Mouse (Mus musculus) G1E (cell line): ENCODE measurements around the gene Tro.

Source experiments
- CTCF ChIP-seq: IDR thresholded peaks from 2 replicates; pipeline ENCODE4 v1.5.1; 2012; ENCODE audit warnings: low read depth, low read length, inconsistent platforms, mixed read lengths
- GATA1 ChIP-seq: IDR thresholded peaks from 2 replicates; pipeline ENCODE4 v1.6.1; 2012; ENCODE audit warnings: borderline replicate concordance, low read length, inconsistent platforms, mixed read lengths
- GATA2 ChIP-seq: IDR thresholded peaks from 2 replicates; pipeline ENCODE4 v1.6.1; 2012; ENCODE audit warnings: low read depth, low read length, inconsistent platforms, borderline replicate concordance
- POLR2AphosphoS5 ChIP-seq: IDR thresholded peaks from 2 replicates; pipeline ENCODE4 v1.6.1; 2012; ENCODE audit warnings: low read depth, low read length, inconsistent platforms; ENCODE audit not compliant: insufficient replicate concordance
- TAL1 ChIP-seq: conservative IDR thresholded peaks from 2 replicates; pipeline ENCODE4 v1.6.1; 2012; ENCODE audit warnings: low read depth, low read length, inconsistent platforms, mixed read lengths

DNA sequence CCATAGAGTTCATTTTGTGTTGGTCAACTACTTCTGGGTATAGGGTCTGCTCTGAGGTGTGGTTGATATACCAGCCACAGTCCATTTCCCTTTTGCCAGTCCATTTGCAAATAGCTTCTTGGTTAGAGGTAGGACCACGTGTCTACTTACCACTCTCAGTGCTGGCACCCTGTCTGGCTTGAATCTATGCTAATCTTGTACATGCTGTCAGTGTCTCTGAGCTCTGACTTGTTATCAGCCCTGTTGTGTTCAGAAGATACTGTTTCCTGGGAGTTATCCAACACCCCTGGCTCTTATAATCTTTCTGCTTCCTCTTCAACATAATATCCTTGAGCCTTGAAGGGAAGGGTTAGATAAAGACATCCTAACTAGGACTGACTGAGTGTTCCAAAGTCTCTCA, 21.0 kb downstream of the Tro start:
- no peak for TF ChIP-seq CTCF
- no peak for TF ChIP-seq GATA1
- TF ChIP-seq POLR2AphosphoS5, result no peak
- no peak for TF ChIP-seq TAL1
- TF ChIP-seq GATA2, result no peak
